Mouse (Mus musculus): Measurements from ENCODE around the gene Zfp697. TPM values are rescaled to one million over a fixed set of nuclear protein-coding genes. Genes with fewer than 3 reads are reported as not detected.
"Not testable (repeated sequence)": the region's sequence is repeated elsewhere in the genome, so short reads cannot be mapped to it uniquely, and the experiment has no call there.

The Zfp697 gene
- polyA plus RNA-seq, 1 experiment from 2014 or later, result 20.6 TPM

DNA sequence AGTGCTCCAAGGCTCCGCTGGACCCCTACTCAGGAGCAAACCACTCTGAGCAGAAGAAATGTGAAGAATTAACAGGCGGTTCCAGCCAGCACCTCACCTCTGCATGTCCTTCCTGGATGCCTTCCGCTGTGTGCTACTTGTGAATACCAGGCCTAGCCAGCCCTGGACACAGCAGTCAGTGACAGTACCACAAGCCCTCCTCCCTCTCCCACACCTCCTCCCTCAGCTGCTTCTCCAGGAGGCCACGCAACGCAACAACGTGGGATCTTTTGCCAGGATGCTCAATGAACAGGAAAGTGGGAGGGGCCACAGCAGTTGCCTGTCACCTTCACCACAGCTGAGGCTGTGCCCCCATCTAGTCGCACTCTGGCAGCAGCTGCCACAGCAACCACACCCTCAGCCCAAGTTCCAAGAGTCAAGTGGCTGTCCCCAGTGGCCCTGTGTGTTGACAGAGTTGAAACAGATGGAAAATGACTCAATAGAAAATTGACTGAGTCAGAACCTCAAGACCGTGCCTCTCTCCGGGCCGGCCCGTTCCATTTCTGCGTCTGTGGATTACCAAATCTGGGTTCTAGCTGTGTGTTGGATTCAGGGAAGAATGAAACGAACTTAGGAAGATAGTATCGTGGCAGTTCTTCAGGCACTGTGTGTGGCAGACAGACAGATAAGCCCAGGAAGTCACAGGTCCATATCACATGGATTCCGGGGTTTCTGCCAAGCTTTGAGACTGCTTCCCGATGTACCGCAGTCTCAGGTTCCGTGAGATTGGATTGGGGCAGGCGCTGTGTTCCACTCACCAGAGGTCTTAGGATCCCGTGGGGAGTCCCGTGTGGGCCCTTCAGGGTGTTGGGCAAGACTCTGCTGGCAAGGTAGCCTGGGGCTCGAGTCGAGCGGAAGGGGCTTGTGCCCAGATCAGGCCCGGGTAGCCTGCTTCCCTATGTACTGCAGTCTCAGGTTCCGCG, 28.6 kb downstream of the Zfp697 start:
- not testable (repeated sequence) for H3K4me3 ChIP-seq (replicated peaks; ENCODE audit: low read length); H3K27ac ChIP-seq; H3K27me3 ChIP-seq (ENCODE audit: control insufficient read depth, insufficient read depth, low read length)

GRCm38 (mm10) chr3:98413733-98414132, 31.5 kb downstream of the Zfp697 start:
- Histone ChIP-seq H3K27ac (no peak overlapping the region), H3K36me3 (replicated peaks; ENCODE audit: control insufficient read depth, insufficient read depth) (no peaks in the 10 kb centered on the region), H3K9ac (no peak overlapping the region), H3K4me1 (replicated peaks; ENCODE audit: control insufficient read depth, insufficient read depth, low read length) (peaks cover 10% of the 10 kb centered on the region), H3K9me3 (ENCODE audit: control insufficient read depth, low read length) (no peaks in the 10 kb centered on the region), H3K27me3 (ENCODE audit: control insufficient read depth, insufficient read depth, low read length) (no peaks in the 10 kb centered on the region), H3K4me2 (replicated peaks) (no peak overlapping the region), H3K4me3 (replicated peaks; ENCODE audit: low read length) (no peak overlapping the region)
- ATAC-seq (ENCODE audit: low FRiP score) (no peak), DNase-seq (ENCODE audit: low spot score) (no peak)
- 57% methylated on average over 2 of the region's 2 CpGs for WGBS

More for the DNA sequence above, 28.6 kb downstream of the Zfp697 start:
- not testable (repeated sequence) for DNase-seq (ENCODE audit: low spot score); ATAC-seq (ENCODE audit: low FRiP score); H3K4me1 ChIP-seq (replicated peaks; ENCODE audit: control insufficient read depth, insufficient read depth, low read length); H3K4me2 ChIP-seq (replicated peaks); H3K9ac ChIP-seq; H3K9me3 ChIP-seq (ENCODE audit: control insufficient read depth, low read length); H3K36me3 ChIP-seq (replicated peaks; ENCODE audit: control insufficient read depth, insufficient read depth)
- WGBS, result 83% methylated on average over 16 of the region's 27 CpGs

DNA sequence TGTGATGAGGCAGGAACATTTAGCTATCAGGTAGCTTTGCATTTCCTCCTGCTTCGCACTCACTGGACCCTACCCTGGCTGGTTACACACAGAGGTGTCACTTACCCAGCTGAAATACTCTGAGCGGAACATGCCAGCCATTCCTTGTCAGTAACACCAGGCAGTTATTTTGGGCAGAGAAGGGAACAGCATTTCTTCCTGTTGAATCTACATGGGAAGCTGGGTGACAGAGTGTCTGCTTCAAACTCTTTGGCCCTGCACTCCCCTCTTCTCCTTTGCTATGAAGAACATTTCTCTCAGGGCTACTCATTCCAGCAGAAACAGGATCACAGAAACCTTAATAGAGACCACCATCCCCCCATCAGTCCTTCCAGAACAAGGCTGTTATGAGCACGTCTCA, 32.0 kb downstream of the Zfp697 start:
- H3K4me3 ChIP-seq (replicated peaks; ENCODE audit: low read length), result no peak overlapping the region
- no peaks in the 10 kb centered on the region for H3K36me3 ChIP-seq (replicated peaks; ENCODE audit: control insufficient read depth, insufficient read depth)
- H3K27me3 ChIP-seq (ENCODE audit: control insufficient read depth, insufficient read depth, low read length), result no peaks in the 10 kb centered on the region
- H3K4me1 ChIP-seq (replicated peaks; ENCODE audit: control insufficient read depth, insufficient read depth, low read length), result peaks cover 10% of the 10 kb centered on the region
- DNase-seq (ENCODE audit: low spot score) (no peak), ATAC-seq (ENCODE audit: low FRiP score) (no peak)
- no peaks in the 10 kb centered on the region for H3K9me3 ChIP-seq (ENCODE audit: control insufficient read depth, low read length)
- no peak overlapping the region for H3K4me2 ChIP-seq (replicated peaks)
- H3K9ac ChIP-seq, result no peak overlapping the region
- 85% methylated on average over 3 of the region's 3 CpGs for WGBS
- H3K27ac ChIP-seq, result no peak overlapping the region

GRCm38 (mm10) chr3:98416426-98417250, 34.4 kb downstream of the Zfp697 start:
- H3K27ac ChIP-seq, result no peak overlapping the region
- no peak for ATAC-seq (ENCODE audit: low FRiP score)

GRCm38 (mm10) chr3:98417328-98417727, 35.1 kb downstream of the Zfp697 start:
- ATAC-seq (ENCODE audit: low FRiP score) (peak; percentile 74; the same call in 1 of the 2 replicates), DNase-seq (ENCODE audit: low spot score) (peak; percentile 57)
- H3K36me3 ChIP-seq (replicated peaks; ENCODE audit: control insufficient read depth, insufficient read depth), result no peaks in the 10 kb centered on the region
- H3K9ac ChIP-seq, result no peak overlapping the region
- no peaks in the 10 kb centered on the region for H3K27me3 ChIP-seq (ENCODE audit: control insufficient read depth, insufficient read depth, low read length)
- H3K4me2 ChIP-seq (replicated peaks), result no peak overlapping the region
- H3K27ac ChIP-seq, result no peak overlapping the region
- WGBS, result 48% methylated on average over 4 of the region's 4 CpGs
- no peak overlapping the region for H3K4me3 ChIP-seq (replicated peaks; ENCODE audit: low read length)
- no peaks in the 10 kb centered on the region for H3K9me3 ChIP-seq (ENCODE audit: control insufficient read depth, low read length)
- peaks cover 10% of the 10 kb centered on the region for H3K4me1 ChIP-seq (replicated peaks; ENCODE audit: control insufficient read depth, insufficient read depth, low read length)

More at GRCm38 (mm10) chr3:98416426-98417250, 34.4 kb downstream of the Zfp697 start:
- Histone ChIP-seq H3K4me2 (replicated peaks) (no peak overlapping the region), H3K4me3 (replicated peaks; ENCODE audit: low read length) (no peak overlapping the region), H3K9me3 (ENCODE audit: control insufficient read depth, low read length) (no peaks in the 10 kb centered on the region), H3K36me3 (replicated peaks; ENCODE audit: control insufficient read depth, insufficient read depth) (no peaks in the 10 kb centered on the region), H3K27me3 (ENCODE audit: control insufficient read depth, insufficient read depth, low read length) (no peaks in the 10 kb centered on the region), H3K4me1 (replicated peaks; ENCODE audit: control insufficient read depth, insufficient read depth, low read length) (peaks cover 10% of the 10 kb centered on the region), H3K9ac (no peak overlapping the region)
- 85% methylated on average over 5 of the region's 5 CpGs for WGBS
- no peak for DNase-seq (ENCODE audit: low spot score)

- WGBS, result 77% methylated on average over 6 of the region's 6 CpGs
- DNase-seq (ENCODE audit: low spot score), result peak; percentile 23
- no peak for ATAC-seq (ENCODE audit: low FRiP score)
These were observed 36.9 kb downstream of the Zfp697 start for GRCm38 (mm10) chr3:98418991-98419785.

GRCm38 (mm10) chr3:98419786-98420070, 37.5 kb downstream of the Zfp697 start:
- ATAC-seq (ENCODE audit: low FRiP score), result no peak
- Histone ChIP-seq H3K9me3 (ENCODE audit: control insufficient read depth, low read length) (no peaks in the 10 kb centered on the region), H3K36me3 (replicated peaks; ENCODE audit: control insufficient read depth, insufficient read depth) (0 out of 2 replicates have a peak, but pooled peaks cover 1% of the 10 kb centered on the region), H3K27me3 (ENCODE audit: control insufficient read depth, insufficient read depth, low read length) (no peaks in the 10 kb centered on the region), H3K4me2 (replicated peaks) (no peak overlapping the region), H3K4me1 (replicated peaks; ENCODE audit: control insufficient read depth, insufficient read depth, low read length) (peaks cover 10% of the 10 kb centered on the region), H3K4me3 (replicated peaks; ENCODE audit: low read length) (no peak overlapping the region), H3K9ac (no peak overlapping the region), H3K27ac (no peak overlapping the region)
- DNase-seq (ENCODE audit: low spot score), result no peak
- WGBS, result 38% methylated on average over 4 of the region's 4 CpGs

More at GRCm38 (mm10) chr3:98418991-98419785, 36.9 kb downstream of the Zfp697 start:
- no peaks in the 10 kb centered on the region for H3K27me3 ChIP-seq (ENCODE audit: control insufficient read depth, insufficient read depth, low read length)
- H3K9me3 ChIP-seq (ENCODE audit: control insufficient read depth, low read length), result no peaks in the 10 kb centered on the region
- H3K4me1 ChIP-seq (replicated peaks; ENCODE audit: control insufficient read depth, insufficient read depth, low read length), result peaks cover 10% of the 10 kb centered on the region
- H3K4me3 ChIP-seq (replicated peaks; ENCODE audit: low read length), result no peak overlapping the region
- no peak overlapping the region for H3K9ac ChIP-seq
- no peak overlapping the region for H3K27ac ChIP-seq
- no peak overlapping the region for H3K4me2 ChIP-seq (replicated peaks)
- no peaks in the 10 kb centered on the region for H3K36me3 ChIP-seq (replicated peaks; ENCODE audit: control insufficient read depth, insufficient read depth)

DNA sequence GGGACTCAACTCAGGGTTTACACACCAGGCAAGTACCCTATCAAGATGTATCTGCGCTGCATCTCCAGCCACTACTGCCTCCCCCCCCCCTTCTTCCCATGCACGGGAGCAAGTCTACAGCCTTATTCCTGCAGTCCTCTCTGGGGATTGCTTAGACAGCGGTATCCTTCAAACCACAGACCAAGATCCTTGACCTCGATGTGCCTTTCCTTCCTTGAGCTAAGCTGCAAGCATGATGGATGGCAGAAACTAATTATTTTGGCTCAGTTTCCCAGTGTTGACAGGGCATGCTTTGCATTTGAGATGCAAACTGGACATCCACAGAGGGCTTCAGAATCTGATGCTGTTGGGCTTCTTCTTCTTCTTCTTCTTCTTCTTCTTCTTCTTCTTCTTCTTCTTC, 40.7 kb downstream of the Zfp697 start:
- no peak overlapping the region for H3K9ac ChIP-seq
- peak; percentile 22 for DNase-seq (ENCODE audit: low spot score)
- no peak for ATAC-seq (ENCODE audit: low FRiP score)
- WGBS, result 84% methylated on average over 4 of the region's 4 CpGs
- peaks cover 12% of the 10 kb centered on the region; the same call in 1 of the 2 replicates for H3K4me1 ChIP-seq (replicated peaks; ENCODE audit: control insufficient read depth, insufficient read depth, low read length)
- H3K4me3 ChIP-seq (replicated peaks; ENCODE audit: low read length), result no peak overlapping the region
- H3K4me2 ChIP-seq (replicated peaks), result no peak overlapping the region
- H3K27ac ChIP-seq, result no peak overlapping the region
- peaks cover 11% of the 10 kb centered on the region; the same call in 1 of the 2 replicates for H3K36me3 ChIP-seq (replicated peaks; ENCODE audit: control insufficient read depth, insufficient read depth)
- H3K9me3 ChIP-seq (ENCODE audit: control insufficient read depth, low read length), result no peaks in the 10 kb centered on the region
- peaks cover 16% of the 10 kb centered on the region; the same call in 1 of the 2 replicates for H3K27me3 ChIP-seq (ENCODE audit: control insufficient read depth, insufficient read depth, low read length)

Data from hindbrain, embryonic 14.5 days (tissue).